Mouse (Mus musculus) heart, adult 2 months (tissue): ENCODE measurements around the gene Homer1. TPM values are rescaled to one million over a fixed set of nuclear protein-coding genes. Genes with fewer than 3 reads are reported as not detected.

Experiments
- DNase-seq, 2 experiments: peaks; one replicate each; pipeline ENCODE4 v3.0.0; 2021
- H3K27ac ChIP-seq: fragments of 200-600 bp; 2 replicates; pipeline ENCODE4 v1.8.1; 2022
- H3K27me3 ChIP-seq: fragments of 200-500 bp; 2 replicates; pipeline ENCODE4 v1.6.1; 2012; ENCODE audit warnings: mild to moderate bottlenecking, low read length, inconsistent platforms, mixed read lengths; ENCODE audit not compliant: control insufficient read depth, insufficient read depth
- H3K36me3 ChIP-seq: fragments of 200-500 bp; 2 replicates; pipeline ENCODE4 v1.6.1; 2012; ENCODE audit warnings: low read length, inconsistent platforms; ENCODE audit not compliant: control insufficient read depth, insufficient read depth
- H3K4me1 ChIP-seq: fragments of 200-500 bp; 2 replicates; pipeline ENCODE4 v1.6.1; 2011; ENCODE audit warnings: low read length; ENCODE audit not compliant: control insufficient read depth, insufficient read depth
- H3K4me3 ChIP-seq: fragments of 200-600 bp; 2 replicates; pipeline ENCODE4 v1.8.1; 2022
- H3K79me2 ChIP-seq: fragments of 200-500 bp; replicated peaks from 2 replicates; pipeline ENCODE4 v1.6.1; 2012; ENCODE audit warnings: mild to moderate bottlenecking, inconsistent platforms, low read length, moderate library complexity, mixed read lengths; ENCODE audit not compliant: control insufficient read depth, insufficient read depth
- H3K9ac ChIP-seq: fragments of 200-500 bp; 2 replicates; pipeline ENCODE4 v1.6.1; 2012; ENCODE audit warnings: low read depth, mild to moderate bottlenecking, control low read depth, inconsistent platforms, low read length, mixed read lengths
- CTCF ChIP-seq: fragments of 200-600 bp; IDR thresholded peaks from 2 replicates; pipeline ENCODE4 v1.8.1; 2022; ENCODE audit warnings: antibody characterized with exemption, mild to moderate bottlenecking, moderate library complexity
- EP300 ChIP-seq: fragments of 200-500 bp; IDR thresholded peaks from 2 replicates; pipeline ENCODE4 v1.6.1; 2011; ENCODE audit warnings: low read depth, low read length, control low read depth; ENCODE audit not compliant: insufficient read depth
- POLR2A ChIP-seq: fragments of 200-500 bp; IDR thresholded peaks from 2 replicates; pipeline ENCODE4 v1.6.1; 2011; ENCODE audit warnings: mild to moderate bottlenecking, low read depth, low read length, control low read depth; ENCODE audit not compliant: insufficient read depth
- WGBS: fragments of 180-500 bp; shearing (Covaris S2); methylation state at CpG from one replicate; pipeline ENCODE4 v1.1.7; 2018; 5-methylcytosine and 5-hydroxymethylcytosine counted together
- intact Hi-C: fragments of 180-260 bp; cut with DNase I; formaldehyde crosslinking; loops from one replicate; pipeline ENCODE4 v1.15.1; 2025
- polyA plus RNA-seq: library from polyadenylated mRNA; depleted of rRNA; stranded (reverse); fragments of >200 nt; gene quantifications from 2 replicates; pipeline ENCODE4 v1.2.3, GENCODE M21; 2012
- total RNA-seq, 2 experiments: library from RNA; stranded (reverse); gene quantifications; 2 replicates each; pipeline ENCODE4 v1.2.3; 2021

The Homer1 gene
- total and polyA plus RNA-seq, 3 experiments, result 6.6 to 64.0 (median 54.8) TPM

- DNase-seq, result peak in 1 of 2 experiments; percentile 22
- H3K27ac ChIP-seq, result peak overlapping the region; percentile 98
- H3K4me1 ChIP-seq, result peaks cover 1% of the 10 kb centered on the region
- H3K27me3 ChIP-seq, result no peaks in the 10 kb centered on the region
- H3K79me2 ChIP-seq, result no peaks in the 10 kb centered on the region
- TF ChIP-seq POLR2A (no peak), CTCF (no peak), EP300 (no peak)
- WGBS, result 53% methylated on average over 7 of the region's 7 CpGs
- intact Hi-C loops, result loop anchor here (5.0 to 10.0 kb wide), 2 partner anchors 97 to 979 kb away; partner anchors contain the start of gene Scamp1
- peak overlapping the region; percentile 78 for H3K4me3 ChIP-seq
- peak overlapping the region; percentile 82 for H3K9ac ChIP-seq
- no peaks in the 10 kb centered on the region; the same call in 1 of the 2 replicates for H3K36me3 ChIP-seq
Observed at GRCm38 (mm10) chr13:93305636-93306035, 6.2 kb downstream of the Homer1 start.

- no peaks in the 10 kb centered on the region for H3K79me2 ChIP-seq
- TF ChIP-seq EP300 (no peak), CTCF (no peak), POLR2A (no peak)
- H3K36me3 ChIP-seq, result no peaks in the 10 kb centered on the region; the same call in 1 of the 2 replicates
- intact Hi-C loops, result loop anchor here (5.0 to 10.0 kb wide), 2 partner anchors 96 to 978 kb away; partner anchors contain the start of gene Scamp1
- H3K4me1 ChIP-seq, result peaks cover 1% of the 10 kb centered on the region
- peak overlapping the region; percentile 98 for H3K27ac ChIP-seq
- DNase-seq, result no peak
- H3K27me3 ChIP-seq, result no peaks in the 10 kb centered on the region
- peak overlapping the region; percentile 62; the same call in 1 of the 2 replicates for H3K9ac ChIP-seq
- WGBS, result 60% methylated on average over 3 of the region's 3 CpGs
- H3K4me3 ChIP-seq, result peak overlapping the region; percentile 78
Observed at GRCm38 (mm10) chr13:93306545-93306944, 7.1 kb downstream of the Homer1 start.

GRCm38 (mm10) chr13:93307700-93308099, 8.3 kb downstream of the Homer1 start:
- Histone ChIP-seq H3K27me3 (no peaks in the 10 kb centered on the region), H3K4me3 (peak overlapping the region; percentile 78), H3K79me2 (no peaks in the 10 kb centered on the region), H3K4me1 (peaks cover 3% of the 10 kb centered on the region), H3K27ac (peak overlapping the region; percentile 98), H3K9ac (no peak overlapping the region; the same call in 1 of the 2 replicates), H3K36me3 (no peaks in the 10 kb centered on the region; the same call in 1 of the 2 replicates)
- WGBS, result 56% methylated on average over 7 of the region's 7 CpGs
- intact Hi-C loops, result loop anchor here (5.0 to 10.0 kb wide), 2 partner anchors 95 to 977 kb away; partner anchors contain the start of gene Scamp1
- no peak for DNase-seq
- TF ChIP-seq EP300, result no peak
- TF ChIP-seq CTCF, result no peak
- no peak for TF ChIP-seq POLR2A

GRCm38 (mm10) chr13:93309295-93309694, 9.9 kb downstream of the Homer1 start:
- DNase-seq, result no peak
- 23% methylated on average over 1 of the region's 1 CpGs for WGBS
- 0 out of 2 replicates have a peak, but pooled peaks have one; percentile 19 for TF ChIP-seq POLR2A
- TF ChIP-seq EP300, result no peak
- no peak for TF ChIP-seq CTCF
- H3K4me1 ChIP-seq, result peaks cover 1% of the 10 kb centered on the region; the same call in 1 of the 2 replicates
- intact Hi-C loops, result loop anchor here (5.0 to 10.0 kb wide), 2 partner anchors 93 to 976 kb away; partner anchors contain the start of gene Scamp1
- H3K36me3 ChIP-seq, result no peaks in the 10 kb centered on the region; the same call in 1 of the 2 replicates
- peak overlapping the region; percentile 98 for H3K27ac ChIP-seq
- no peak overlapping the region for H3K9ac ChIP-seq
- no peaks in the 10 kb centered on the region for H3K79me2 ChIP-seq
- no peaks in the 10 kb centered on the region for H3K27me3 ChIP-seq
- H3K4me3 ChIP-seq, result peak overlapping the region; percentile 78; the same call in 1 of the 2 replicates

- no peak overlapping the region for H3K9ac ChIP-seq
- H3K4me1 ChIP-seq, result peaks cover 1% of the 10 kb centered on the region; the same call in 1 of the 2 replicates
- H3K27me3 ChIP-seq, result no peaks in the 10 kb centered on the region
- H3K4me3 ChIP-seq, result no peak overlapping the region
- no peak for DNase-seq
- H3K36me3 ChIP-seq, result no peaks in the 10 kb centered on the region; the same call in 1 of the 2 replicates
- H3K79me2 ChIP-seq, result no peaks in the 10 kb centered on the region
- intact Hi-C loops, result no loop called here
- peak overlapping the region; percentile 12; the same call in 1 of the 2 replicates for H3K27ac ChIP-seq
- TF ChIP-seq EP300, result no peak
- no peak for TF ChIP-seq POLR2A
- TF ChIP-seq CTCF, result no peak
Observed at GRCm38 (mm10) chr13:93312518-93312917, 13.1 kb downstream of the Homer1 start.

GRCm38 (mm10) chr13:93314322-93314721, 14.9 kb downstream of the Homer1 start:
- WGBS, result 54% methylated on average over 4 of the region's 4 CpGs
- peaks cover 1% of the 10 kb centered on the region; the same call in 1 of the 2 replicates for H3K4me1 ChIP-seq
- H3K27me3 ChIP-seq, result no peaks in the 10 kb centered on the region
- H3K9ac ChIP-seq, result no peak overlapping the region
- peak; percentile 48 for TF ChIP-seq CTCF
- TF ChIP-seq EP300, result 0 out of 2 replicates have a peak, but pooled peaks have one; percentile 15
- TF ChIP-seq POLR2A, result no peak
- no peak for DNase-seq
- no peaks in the 10 kb centered on the region for H3K79me2 ChIP-seq
- H3K27ac ChIP-seq, result peak overlapping the region; percentile 26
- intact Hi-C loops, result no loop called here
- H3K4me3 ChIP-seq, result no peak overlapping the region
- no peaks in the 10 kb centered on the region; the same call in 1 of the 2 replicates for H3K36me3 ChIP-seq
